Mouse (Mus musculus): ENCODE measurements around the gene Rpl27.
A peak's percentile ranks its signal among the peaks of the same experiment; 100 is the strongest.

DNA sequence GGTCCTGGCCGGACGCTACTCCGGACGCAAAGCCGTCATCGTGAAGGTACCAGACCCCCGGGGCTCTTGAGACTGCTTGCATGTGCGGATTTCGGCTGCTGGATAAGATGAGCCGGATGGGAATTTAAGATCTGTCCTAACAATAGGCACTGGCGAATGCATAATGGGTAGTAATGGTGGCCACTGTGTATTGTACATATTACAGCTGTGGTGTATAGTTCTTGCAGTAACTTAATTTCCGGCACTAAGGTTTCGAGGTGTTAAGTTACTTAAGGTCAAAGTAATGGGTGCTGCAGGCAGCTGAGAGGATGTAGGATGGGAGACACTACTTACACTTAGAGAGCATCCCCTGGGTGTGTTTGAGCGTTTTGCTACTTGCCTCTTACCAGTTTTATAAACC, 662 bp downstream of the Rpl27 start:
- TF ChIP-seq EP300 (optimal IDR thresholded peaks at IDR 0.05) (peak; percentile 3), CTCF (IDR thresholded peaks at IDR 0.05; ENCODE audit: low read depth) (no peak)
